Mouse (Mus musculus) inflammation-experienced regulatory T-cells (primary cell): ENCODE measurements around the gene Kcne1l. TPM values are rescaled to one million over a fixed set of nuclear protein-coding genes. Genes with fewer than 3 reads are reported as not detected.

ENCODE experiments used
- polyA plus RNA-seq, 2 experiments: library from polyadenylated mRNA; unstranded; fragments of 100-300 nt; shearing (Covaris generic); gene quantifications; one replicate each; pipeline ENCODE4 v1.2.1; 2017

Gene Kcne1l
- polyA plus RNA-seq, result not detected

DNA sequence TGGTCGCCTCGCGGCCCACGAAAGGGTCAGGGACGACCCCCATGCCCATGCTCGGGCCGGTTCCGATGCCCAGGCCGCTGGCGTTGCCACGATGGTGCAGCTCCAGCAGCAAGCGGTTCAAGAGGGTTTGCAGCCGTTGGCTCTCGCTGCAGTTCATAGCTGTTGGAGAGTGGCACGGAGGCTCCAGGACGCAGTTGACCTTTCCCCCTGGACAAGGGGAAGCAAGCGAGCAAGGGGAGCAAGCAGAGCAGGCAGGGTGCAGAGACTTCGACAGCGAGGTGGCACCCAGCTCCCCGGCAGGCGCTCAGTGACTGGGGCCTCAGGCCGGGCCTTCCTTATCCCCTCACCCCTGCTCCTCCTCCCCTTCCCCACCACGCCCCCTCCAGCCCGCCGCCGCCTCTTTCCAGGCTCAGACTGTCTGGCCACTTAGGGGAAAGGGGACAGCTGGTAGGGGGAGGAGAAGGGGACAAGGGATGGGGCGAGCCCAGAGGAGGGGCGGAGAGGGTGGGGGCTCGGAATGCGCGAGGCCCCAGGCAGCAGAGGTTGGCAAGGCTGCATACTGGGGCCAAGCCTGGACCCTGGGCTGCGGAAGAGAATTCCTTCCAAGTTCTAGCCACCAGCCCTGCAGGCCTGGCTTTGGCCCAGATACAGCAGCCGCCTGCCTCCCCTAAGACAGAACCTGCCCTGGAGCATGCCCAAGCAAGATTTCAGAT is at the start of gene Kcne1l:
TSS of gene Kcne1l (minus strand) at position 426 of the 713 bp plus-strand sequence.

Other genes starting within 250 kb of the Kcne1l start
- gene Gucy2f, start 109.4 kb downstream of the Kcne1l start, polyA plus RNA-seq, result under 1 TPM in 1 of 2 experiments, not detected in 1; 0.20 TPM
- 1 to 10 TPM; 4.9 to 6.1 TPM for gene Nxt2, start 79.5 kb downstream of the Kcne1l start, polyA plus RNA-seq
- 10 to 100 TPM; 24.0 to 26.0 TPM for gene Acsl4, start 84.2 kb upstream of the Kcne1l start, polyA plus RNA-seq